Mouse (Mus musculus) urinary bladder, postnatal 10 days (tissue): ENCODE data around the gene Fbp1.
"Not testable (repeated sequence)": the region's sequence is repeated elsewhere in the genome, so short reads cannot be mapped to it uniquely, and the experiment has no call there.

Experiments
- DNase-seq: peaks from one replicate; pipeline ENCODE4 v3.0.0; 2022; ENCODE audit warnings: low spot score

Fbp1 gene

GRCm38 (mm10) chr13:62883925-62884324 is 4.2 kb downstream of the Fbp1 start:
- DNase-seq = no peak

GRCm38 (mm10) chr13:62883436-62883835 is 4.6 kb downstream of the Fbp1 start:
- no peak for DNase-seq

- DNase-seq = no peak
Observed at GRCm38 (mm10) chr13:62882856-62883255, 5.2 kb downstream of the Fbp1 start.

DNA sequence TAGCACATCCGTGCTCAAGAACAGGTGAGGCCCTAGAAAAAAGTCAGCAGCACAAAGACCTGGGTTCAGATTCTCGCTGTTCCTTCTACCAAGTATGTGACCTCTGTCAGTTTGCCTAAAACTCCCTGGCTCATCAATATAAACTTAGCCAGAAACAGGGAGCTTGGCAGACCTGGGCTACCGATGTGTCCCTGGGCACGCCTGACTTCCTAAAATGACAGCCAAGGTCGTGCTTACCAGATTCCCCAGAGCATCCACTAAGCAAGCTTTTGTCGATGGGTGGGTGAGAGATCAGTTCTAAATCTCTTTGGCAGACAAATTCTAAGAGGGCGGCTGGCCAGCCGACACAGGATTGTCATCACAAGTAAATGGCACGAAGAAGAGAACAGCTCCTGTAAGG is 6.7 kb downstream of the Fbp1 start:
- DNase-seq = no peak

GRCm38 (mm10) chr13:62879831-62880615 is 8.1 kb downstream of the Fbp1 start:
- no peak for DNase-seq

DNA sequence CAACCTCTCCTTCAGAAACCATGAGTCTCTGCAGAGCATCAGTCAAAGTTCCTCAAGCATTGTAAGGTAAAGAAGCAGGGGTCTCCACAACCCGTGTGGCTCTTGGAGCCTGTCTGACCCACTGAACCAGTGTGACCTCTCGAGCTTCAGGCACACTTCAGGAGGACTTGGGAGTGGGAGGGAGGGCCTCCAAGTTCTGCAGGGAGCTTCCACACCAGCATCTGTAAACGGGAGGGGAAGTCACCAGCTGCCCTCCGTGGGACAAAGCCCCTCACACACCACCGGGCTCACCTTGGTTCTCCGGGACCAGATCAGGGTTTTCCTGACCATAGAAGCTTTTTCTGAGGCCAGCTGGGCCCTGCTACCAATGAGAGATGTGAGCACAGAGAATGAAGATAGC is 8.7 kb downstream of the Fbp1 start:
- DNase-seq = no peak

GRCm38 (mm10) chr13:62877247-62877646 is 10.8 kb downstream of the Fbp1 start:
- DNase-seq = no peak

- no peak for DNase-seq
Observed at GRCm38 (mm10) chr13:62876111-62876510, 12.0 kb downstream of the Fbp1 start.

DNA sequence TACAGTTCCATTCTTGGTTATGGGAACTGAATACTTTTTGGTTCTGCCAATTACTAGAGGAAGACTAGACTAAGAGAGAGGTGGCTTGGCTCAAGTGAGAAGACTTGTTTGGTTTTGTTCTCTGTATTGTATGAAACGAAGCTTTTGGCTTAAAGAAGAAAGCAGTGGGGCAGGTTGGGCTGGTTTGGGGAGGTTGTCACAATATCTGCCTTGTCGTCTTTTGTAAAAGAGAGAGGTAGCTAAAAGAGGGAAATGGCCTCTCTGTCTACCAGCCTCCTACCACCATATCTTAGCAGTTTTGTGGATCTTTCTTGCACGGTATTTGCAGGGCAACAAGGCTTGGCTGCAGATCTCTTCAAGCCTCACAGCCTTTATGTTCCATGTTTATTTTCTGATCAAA is 15.8 kb downstream of the Fbp1 start:
- no peak for DNase-seq

DNA sequence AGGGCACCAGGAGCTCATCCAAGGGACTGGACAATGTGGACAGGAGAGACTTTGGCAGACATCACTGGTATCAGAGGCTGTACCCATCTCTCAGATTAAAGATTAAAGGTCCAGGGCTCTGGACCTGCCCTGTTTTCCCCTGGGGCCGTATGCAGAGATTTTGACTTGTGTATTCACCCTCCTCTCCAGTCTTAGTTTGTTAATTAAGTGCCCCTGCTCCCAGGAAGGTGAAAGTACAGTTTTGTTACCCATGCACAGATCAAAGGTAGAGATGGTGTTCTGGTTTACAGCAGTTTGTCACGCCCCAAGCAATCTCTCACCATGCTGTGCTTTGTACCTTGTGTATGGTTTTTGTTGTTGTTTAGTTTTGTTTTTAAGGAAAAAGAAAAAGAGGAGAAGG is 17.5 kb downstream of the Fbp1 start:
- DNase-seq = no peak

DNA sequence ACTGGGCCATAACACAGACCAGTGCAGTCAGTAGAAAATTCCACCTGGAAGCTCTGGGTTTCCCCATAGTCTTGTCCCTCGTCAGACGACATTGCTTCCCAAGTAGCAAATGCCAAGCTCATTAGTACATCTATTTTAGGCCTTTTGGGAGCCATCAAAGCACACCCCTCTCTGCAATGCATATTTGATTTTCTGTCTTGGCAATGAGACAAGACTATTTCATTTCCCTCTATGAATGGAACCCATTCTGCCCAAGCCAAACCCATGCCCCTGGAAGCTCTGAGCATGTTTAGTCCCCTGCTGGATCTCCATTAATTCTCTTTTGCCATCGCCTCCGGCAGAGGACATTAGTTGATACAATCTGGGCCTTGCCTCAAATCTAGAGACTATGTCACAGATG is 21.3 kb downstream of the Fbp1 start:
- no peak for DNase-seq

DNA sequence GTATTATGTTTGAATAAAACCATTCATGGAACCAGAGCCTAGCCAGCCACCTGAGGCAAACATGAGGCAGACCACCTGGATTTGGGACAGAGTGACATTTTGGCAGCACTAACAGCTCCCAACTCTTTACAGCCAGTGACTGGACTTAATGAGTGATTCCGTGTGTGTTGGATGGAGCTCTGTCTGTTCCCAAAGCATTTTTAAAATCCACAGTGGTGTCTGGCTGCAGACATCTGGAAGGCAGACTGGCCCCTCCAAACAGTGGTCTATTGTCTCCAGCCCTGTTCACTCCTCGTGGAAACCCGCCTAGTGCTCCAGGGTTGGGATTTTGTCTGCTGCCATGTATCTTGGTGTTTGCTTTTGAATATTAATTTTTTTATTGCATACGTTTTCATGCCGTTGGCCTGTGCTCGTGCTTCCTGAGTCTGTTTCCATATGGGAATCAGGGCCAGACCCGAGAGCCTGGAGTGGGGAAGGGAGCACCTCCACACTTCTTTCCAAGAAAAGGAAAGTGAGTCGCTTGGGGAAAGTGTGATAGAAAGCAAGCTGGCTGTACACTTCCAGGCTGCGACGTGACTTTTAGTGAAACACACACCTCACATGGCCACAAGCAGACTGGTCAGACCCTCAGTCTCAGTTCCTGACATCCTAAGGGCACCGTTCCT is 22.3 kb downstream of the Fbp1 start:
- DNase-seq = no peak

DNA sequence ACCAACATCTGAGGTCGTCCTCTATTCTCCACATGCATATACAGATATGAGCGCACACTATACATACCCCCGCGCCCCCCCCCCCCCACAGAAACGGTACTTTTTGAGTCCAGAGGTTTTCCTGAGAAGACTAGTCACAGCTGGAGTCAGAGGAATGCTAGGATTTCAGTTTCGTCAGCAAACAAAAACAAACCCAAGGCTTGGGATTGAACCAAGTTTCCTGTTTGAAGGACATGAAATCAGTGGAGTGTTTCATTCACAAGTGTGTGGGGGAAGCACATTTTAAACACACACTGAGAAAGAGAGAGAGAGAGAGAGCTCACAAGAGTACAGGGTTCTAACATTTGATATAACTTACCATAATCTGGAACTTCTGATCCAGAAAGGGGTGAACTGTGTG is 24.3 kb downstream of the Fbp1 start:
- no peak for DNase-seq

- DNase-seq = no peak
Observed at GRCm38 (mm10) chr13:62862875-62863274, 25.2 kb downstream of the Fbp1 start.

DNA sequence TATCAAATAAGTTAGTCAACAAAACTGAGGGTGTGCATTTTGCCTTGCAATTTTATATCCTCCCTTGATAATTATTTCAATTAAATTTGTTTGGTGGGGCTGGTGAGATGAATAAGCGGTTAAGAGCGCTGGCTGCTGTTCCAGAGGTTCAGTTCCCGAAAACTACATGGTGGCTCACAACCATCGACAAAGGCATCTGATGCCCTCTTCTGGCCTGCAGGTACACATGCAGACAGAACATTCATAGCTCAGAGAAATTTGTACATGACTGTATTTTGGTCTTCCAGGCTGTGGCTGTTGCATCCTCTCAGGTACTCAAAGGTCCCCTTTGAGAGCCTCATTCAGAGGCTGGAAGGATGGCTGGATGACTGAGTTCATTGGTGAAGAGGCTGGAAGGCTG is 28.0 kb downstream of the Fbp1 start:
- DNase-seq = no peak

- DNase-seq = not testable (repeated sequence)
Observed at GRCm38 (mm10) chr13:62859251-62859650, 28.8 kb downstream of the Fbp1 start.

DNA sequence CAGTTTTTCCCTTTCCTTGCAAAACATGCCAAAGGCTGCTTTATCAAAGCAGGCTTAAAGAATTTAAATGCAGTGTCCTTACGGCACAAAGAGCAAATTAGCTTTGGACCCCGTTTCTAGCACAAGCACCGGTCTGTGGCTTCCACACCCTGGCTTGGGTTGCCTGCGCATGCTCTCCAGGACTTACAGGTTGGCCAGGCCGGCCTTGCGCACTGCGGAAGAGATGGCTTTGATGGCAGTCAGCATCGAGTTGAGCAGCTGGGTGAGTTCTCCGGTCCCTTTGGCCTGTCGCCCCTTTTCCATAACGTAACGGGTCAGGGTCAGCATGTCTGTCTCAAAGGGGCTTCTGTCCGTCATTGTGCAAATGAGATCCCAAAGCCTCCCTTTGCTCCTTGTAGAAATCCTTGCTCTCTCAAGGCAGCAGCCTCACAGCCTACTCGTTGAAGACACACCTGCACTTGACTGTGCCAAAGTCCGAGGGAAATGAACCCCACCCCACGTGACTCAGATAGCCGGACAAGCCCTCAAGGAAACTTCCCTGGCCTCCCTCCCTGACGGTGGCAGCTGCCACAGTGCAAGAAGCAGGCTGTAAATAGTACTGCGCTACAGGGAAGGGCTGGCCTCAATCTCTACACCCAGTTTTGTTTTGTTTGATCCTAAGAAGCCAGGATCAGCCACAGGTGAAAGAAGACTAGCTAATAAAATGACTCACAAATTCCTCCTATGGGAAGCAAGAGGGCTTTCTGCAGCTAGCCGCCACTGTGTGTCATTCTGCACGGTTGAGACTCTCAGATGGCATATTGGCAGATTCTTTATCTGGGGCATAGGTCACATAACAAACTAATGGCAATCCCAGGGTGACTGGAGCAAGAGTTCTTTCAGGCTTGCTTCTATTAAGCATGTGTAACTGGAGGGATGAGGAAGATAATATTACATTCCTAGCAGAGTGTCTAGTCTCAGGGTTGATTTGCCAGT is 29.9 kb downstream of the Fbp1 start, which contains the start of gene Fbp2:
Gene Fbp2 (minus strand): TSS at position 482 of the 975 bp plus-strand sequence.
- DNase-seq = no peak

- DNase-seq = no peak
Observed at GRCm38 (mm10) chr13:62856850-62857249, 31.2 kb downstream of the Fbp1 start.

DNA sequence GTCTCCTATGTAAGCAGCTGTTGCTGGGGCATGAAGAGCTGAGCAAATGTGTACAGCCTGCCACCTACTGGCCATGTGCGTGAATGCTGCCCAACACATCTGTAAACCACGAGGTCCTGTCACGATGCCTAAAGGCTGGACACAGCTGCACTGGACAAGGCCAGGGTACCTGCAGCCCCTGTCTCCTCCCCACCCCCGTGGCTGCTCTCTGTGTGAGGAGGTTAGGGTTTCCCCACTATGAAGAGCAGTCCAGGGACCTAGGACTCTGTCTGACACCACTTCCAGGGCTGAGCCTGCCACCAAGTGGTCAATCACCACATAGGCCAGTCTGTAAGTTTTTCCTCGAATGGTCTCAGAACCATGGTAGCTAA is 31.8 kb downstream of the Fbp1 start:
- DNase-seq = no peak

DNA sequence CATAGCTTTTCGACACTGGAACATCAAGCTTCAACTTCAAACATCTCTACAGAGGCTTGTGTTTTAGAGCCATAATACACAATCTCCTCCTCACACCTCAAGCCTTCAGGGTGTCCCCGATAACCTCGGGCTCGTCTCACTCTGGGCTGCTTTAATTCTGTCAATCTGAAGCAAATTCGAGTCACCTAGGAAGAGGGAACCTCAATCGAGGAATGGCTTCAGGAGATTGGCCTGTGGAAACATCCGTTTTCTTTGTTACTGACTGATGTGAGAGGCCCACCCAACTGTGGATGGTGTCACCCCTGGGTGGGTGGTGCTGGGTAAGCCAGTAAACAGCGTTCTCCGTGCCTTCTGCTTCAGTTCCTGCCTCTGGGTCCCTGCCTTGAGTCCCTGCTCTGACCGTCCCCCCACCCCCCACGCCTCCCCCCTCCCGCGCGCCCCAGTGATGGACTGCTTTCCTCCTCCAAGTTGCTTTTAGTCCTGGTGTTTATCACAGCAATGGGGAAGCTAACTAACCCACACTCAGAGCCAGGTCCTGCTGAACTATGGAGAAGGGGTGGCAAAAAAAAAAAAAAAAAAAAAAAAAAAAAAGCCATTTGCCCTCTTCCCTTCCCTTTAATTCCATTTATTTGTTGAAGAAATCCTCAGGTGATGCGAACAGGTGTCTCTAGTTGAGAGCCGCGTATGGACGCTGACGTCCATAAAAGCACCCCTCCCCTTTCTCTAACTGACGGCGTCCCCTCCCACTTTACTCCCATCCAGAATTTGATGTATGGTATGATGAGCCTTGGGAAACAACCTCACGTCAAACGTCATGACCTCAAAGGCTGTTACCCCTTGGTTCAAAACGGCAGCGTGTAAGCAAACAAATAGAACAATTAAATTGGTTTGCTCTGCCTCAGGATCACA is 32.4 kb downstream of the Fbp1 start:
- no peak for DNase-seq

- peak; percentile 51 for DNase-seq
Observed at GRCm38 (mm10) chr13:62854666-62855065, 33.4 kb downstream of the Fbp1 start.
